Mouse (Mus musculus): ENCODE results near the gene Paqr8.

GRCm38 (mm10) chr1:20874061-20874460 is 16.3 kb upstream of the Paqr8 start:
- TF ChIP-seq POLR2A (IDR thresholded peaks at IDR 0.05; ENCODE audit: low read depth, low read length) (no peak), CTCF (IDR thresholded peaks at IDR 0.05; ENCODE audit: borderline replicate concordance, insufficient read depth, low read length) (no peak)

All from embryonic fibroblast, embryonic 13.5 days (primary cell).